Mouse (Mus musculus) myocyte (in vitro differentiated cells): Measurements from ENCODE around the gene Slc29a1. TPM values are rescaled to one million over a fixed set of nuclear protein-coding genes. Genes with fewer than 3 reads are reported as not detected.

Source experiments
- H3K27me3 ChIP-seq: one replicate; pipeline ENCODE4 v1.6.1; 2011; ENCODE audit not compliant: control insufficient read depth, insufficient read depth, insufficient read length
- H3K36me3 ChIP-seq: one replicate; pipeline ENCODE4 v1.6.1; 2011; ENCODE audit not compliant: control insufficient read depth, insufficient read depth
- H3K4me2 ChIP-seq: one replicate; pipeline ENCODE4 v1.6.1; 2011; ENCODE audit warnings: low read depth, control low read depth
- H3K4me3 ChIP-seq: one replicate; pipeline ENCODE4 v1.5.1; 2011; ENCODE audit warnings: mild to moderate bottlenecking, control low read depth, moderate library complexity
- H3K79me2 ChIP-seq: one replicate; pipeline ENCODE4 v1.6.1; 2011; ENCODE audit not compliant: control insufficient read depth, insufficient read depth
- H3ac ChIP-seq: one replicate; pipeline ENCODE4 v1.6.1; 2011; ENCODE audit not compliant: control insufficient read depth, insufficient read length
- CEBPB ChIP-seq: IDR thresholded peaks from 2 replicates; pipeline ENCODE4 v1.6.1; 2011; ENCODE audit warnings: mild to moderate bottlenecking, moderate library complexity; ENCODE audit not compliant: poor library complexity, insufficient read depth, severe bottlenecking
- E2F4 ChIP-seq: IDR thresholded peaks from one replicate; pipeline ENCODE4 v1.6.1; 2011; ENCODE audit warnings: mild to moderate bottlenecking, control low read depth, moderate library complexity; ENCODE audit not compliant: insufficient read depth
- MAX ChIP-seq: IDR thresholded peaks from one replicate; pipeline ENCODE4 v1.6.1; 2011; ENCODE audit warnings: low read depth, mild to moderate bottlenecking, control low read depth
- MYOD1 ChIP-seq, 3 experiments: IDR thresholded peaks; one replicate each; pipeline ENCODE4 v1.6.1; 2011; ENCODE audit warnings: control low read depth in 2 of 3, low read depth in 2 of 3, mild to moderate bottlenecking in 2 of 3, moderate library complexity in 1 of 3; ENCODE audit not compliant: insufficient read length in 2 of 3, control insufficient read depth in 1 of 3
- MYOG ChIP-seq, 3 experiments: IDR thresholded peaks; one replicate each; pipeline ENCODE4 v1.6.1; 2011; ENCODE audit warnings: control low read depth in 2 of 3, low read depth in 2 of 3, mild to moderate bottlenecking in 2 of 3; ENCODE audit not compliant: insufficient read length in 2 of 3, control insufficient read depth in 1 of 3, insufficient read depth in 1 of 3
- POLR2A ChIP-seq: IDR thresholded peaks from one replicate; pipeline ENCODE4 v1.6.1; 2011; ENCODE audit warnings: low read depth, mild to moderate bottlenecking, control low read depth, moderate library complexity; ENCODE audit not compliant: insufficient read length
- POLR2AphosphoS2 ChIP-seq: IDR thresholded peaks from one replicate; pipeline ENCODE4 v1.6.1; 2011; ENCODE audit warnings: low read depth, control low read depth; ENCODE audit not compliant: insufficient read length
- REST ChIP-seq: IDR thresholded peaks from one replicate; pipeline ENCODE4 v1.6.1; 2011; ENCODE audit warnings: mild to moderate bottlenecking, control low read depth, moderate library complexity; ENCODE audit not compliant: insufficient read depth, insufficient read length
- SRF ChIP-seq: IDR thresholded peaks from one replicate; pipeline ENCODE4 v1.6.1; 2011; ENCODE audit warnings: low read depth; ENCODE audit not compliant: control insufficient read depth, insufficient read length
- TCF12 ChIP-seq: IDR thresholded peaks from one replicate; pipeline ENCODE4 v1.6.1; 2011; ENCODE audit warnings: mild to moderate bottlenecking, control low read depth; ENCODE audit not compliant: poor library complexity, insufficient read depth, severe bottlenecking
- TCF3 ChIP-seq: IDR thresholded peaks from one replicate; pipeline ENCODE4 v1.6.1; 2011; ENCODE audit warnings: low read depth, control low read depth; ENCODE audit not compliant: insufficient read length
- USF1 ChIP-seq: IDR thresholded peaks from one replicate; pipeline ENCODE4 v1.6.1; 2011; ENCODE audit warnings: low read depth, mild to moderate bottlenecking, control low read depth, moderate library complexity
- polyA plus RNA-seq: library from polyadenylated mRNA; unstranded; fragments of >200 nt; fragmentation: generic; extraction: Trizol; gene quantifications from one replicate; pipeline ENCODE4 v1.2.1, GENCODE M21; 2012; ENCODE audit warnings: missing spikeins

Slc29a1 gene
- polyA plus RNA-seq, 1 experiment: 913 TPM

DNA sequence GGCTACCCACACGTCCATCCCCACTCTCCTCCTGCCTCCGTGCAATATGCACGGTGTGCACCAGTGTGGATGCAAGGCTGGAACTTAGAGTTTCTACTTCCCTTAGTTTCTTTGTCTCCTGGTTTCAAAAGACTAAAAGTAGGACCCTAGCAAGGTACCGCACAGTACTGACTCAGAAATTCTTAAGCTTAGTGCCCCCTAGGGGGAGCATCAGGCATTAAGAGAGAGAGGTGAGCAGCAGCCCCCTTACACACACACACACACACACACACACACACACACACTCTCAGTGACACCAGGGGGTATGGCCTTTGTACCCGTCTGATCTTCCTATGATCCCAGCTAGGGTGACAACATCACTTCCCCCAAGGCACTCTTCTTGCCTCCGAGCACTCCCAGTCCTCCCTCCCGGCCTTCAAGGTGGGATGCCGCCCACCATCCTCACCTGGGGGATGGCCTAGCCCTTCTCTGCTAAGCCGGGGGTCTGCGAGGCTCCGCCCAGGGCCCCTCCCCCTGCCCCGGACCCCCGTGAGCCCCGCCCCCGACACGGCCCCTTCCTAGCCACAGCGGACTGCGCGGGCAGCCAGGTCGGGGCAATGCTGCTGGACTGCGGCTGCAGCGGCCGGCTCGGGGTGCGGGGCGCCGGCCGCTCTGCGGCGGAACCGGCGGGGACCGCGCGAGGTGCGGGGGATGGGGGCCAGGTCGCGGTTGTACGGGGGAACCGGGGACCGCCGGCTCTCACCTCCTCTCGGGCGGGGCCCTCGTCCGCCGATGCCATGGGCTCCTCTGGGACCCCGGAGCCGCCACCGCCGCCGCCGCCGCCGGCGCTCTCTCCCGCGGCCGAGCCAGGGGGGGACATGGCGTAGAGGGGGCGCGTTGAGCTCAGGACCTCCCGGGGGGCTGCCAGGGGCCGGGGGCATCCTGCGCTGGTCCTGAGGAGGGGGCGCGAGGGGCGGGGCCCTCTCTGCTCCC, 50.6 kb downstream of the Slc29a1 start:
- H3K4me3 ChIP-seq: no peak overlapping the region
- no peaks in the 10 kb centered on the region for H3K79me2 ChIP-seq
- H3K4me2 ChIP-seq: no peak overlapping the region
- TF ChIP-seq POLR2AphosphoS2 (no peak), MAX (no peak), E2F4 (no peak), MYOD1 (IDR thresholded peaks at IDR 0.05; ENCODE audit: control insufficient read depth in 1 of 3, insufficient read length in 2 of 3, low read depth in 2 of 3) (no peak), REST (no peak), SRF (no peak), POLR2A (no peak), CEBPB (no peak), TCF12 (no peak), TCF3 (no peak), USF1 (no peak), MYOG (IDR thresholded peaks at IDR 0.05; ENCODE audit: control insufficient read depth in 1 of 3, insufficient read depth in 1 of 3, insufficient read length in 2 of 3, low read depth in 2 of 3) (no peak)
- no peaks in the 10 kb centered on the region for H3K36me3 ChIP-seq
- H3ac ChIP-seq: no peak overlapping the region
- H3K27me3 ChIP-seq: peaks cover 51% of the 10 kb centered on the region

DNA sequence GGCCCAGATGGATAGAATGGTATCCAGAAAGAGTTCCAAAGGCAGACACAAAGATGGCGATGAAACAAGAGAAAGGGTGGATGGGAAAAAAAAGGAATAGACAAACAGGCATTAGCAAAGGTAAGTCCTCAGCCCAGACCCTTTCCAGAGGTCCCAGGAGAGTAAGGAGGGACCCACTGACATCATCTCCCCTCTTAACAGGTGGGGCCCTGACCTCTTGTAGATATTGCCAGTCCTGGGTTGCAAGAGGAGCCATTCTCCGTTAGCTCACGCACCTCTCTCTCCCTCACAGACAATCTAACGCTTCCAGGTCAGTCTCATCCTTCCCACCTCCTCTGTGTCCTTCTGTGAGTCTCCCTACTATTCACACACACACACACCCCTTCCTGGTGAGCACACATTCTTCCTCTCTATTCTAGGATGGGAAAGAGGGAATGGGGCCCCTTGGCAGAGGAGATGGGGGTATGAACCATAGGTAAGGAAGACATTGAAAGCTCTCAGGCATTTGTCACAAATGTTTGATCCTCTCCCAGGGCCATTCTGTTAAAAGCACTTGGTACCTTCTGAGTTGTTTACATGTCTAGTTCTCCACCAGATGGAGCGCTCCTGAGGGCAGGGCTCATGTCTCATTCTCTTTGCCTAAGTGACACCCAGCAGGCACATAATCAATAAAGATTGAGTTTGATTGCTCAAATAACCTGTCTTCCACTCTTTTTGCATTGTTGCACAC, 51.8 kb downstream of the Slc29a1 start:
- no peak overlapping the region for H3K4me2 ChIP-seq
- H3K79me2 ChIP-seq: no peaks in the 10 kb centered on the region
- no peak overlapping the region for H3ac ChIP-seq
- peaks cover 63% of the 10 kb centered on the region for H3K27me3 ChIP-seq
- no peaks in the 10 kb centered on the region for H3K36me3 ChIP-seq
- TF ChIP-seq MAX (no peak), USF1 (no peak), TCF3 (no peak), POLR2AphosphoS2 (no peak), MYOD1 (IDR thresholded peaks at IDR 0.05; ENCODE audit: control insufficient read depth in 1 of 3, insufficient read length in 2 of 3, low read depth in 2 of 3) (no peak), CEBPB (no peak), TCF12 (no peak), E2F4 (no peak)
- no peak overlapping the region for H3K4me3 ChIP-seq

DNA sequence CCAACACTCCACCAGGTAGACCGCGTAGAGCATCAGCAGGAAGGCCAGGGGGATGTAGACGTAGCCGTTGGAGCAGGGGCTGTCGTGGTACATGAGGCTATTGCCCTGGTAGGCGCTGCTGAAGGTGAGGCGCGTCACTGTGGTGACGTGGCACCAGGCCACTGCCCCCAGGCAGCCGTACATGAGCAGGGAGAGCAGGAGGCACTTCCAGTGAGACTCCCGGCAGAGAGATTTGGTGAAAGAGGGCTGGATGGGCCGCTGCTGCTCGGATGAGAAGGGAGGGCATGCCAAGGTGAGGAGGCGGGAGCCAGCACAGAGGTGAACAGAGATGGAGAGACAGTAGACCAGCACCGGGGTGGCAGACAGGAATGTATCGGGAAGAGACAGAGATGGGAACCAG, 52.5 kb downstream of the Slc29a1 start:
- no peaks in the 10 kb centered on the region for H3K79me2 ChIP-seq
- H3K27me3 ChIP-seq: peaks cover 63% of the 10 kb centered on the region
- H3K4me3 ChIP-seq: no peak overlapping the region
- H3K36me3 ChIP-seq: no peaks in the 10 kb centered on the region
- TF ChIP-seq TCF3 (no peak), MAX (no peak), REST (no peak), POLR2AphosphoS2 (no peak), SRF (no peak), MYOD1 (IDR thresholded peaks at IDR 0.05; ENCODE audit: control insufficient read depth in 1 of 3, insufficient read length in 2 of 3, low read depth in 2 of 3) (no peak), TCF12 (no peak), CEBPB (no peak), E2F4 (no peak), MYOG (IDR thresholded peaks at IDR 0.05; ENCODE audit: control insufficient read depth in 1 of 3, insufficient read depth in 1 of 3, insufficient read length in 2 of 3, low read depth in 2 of 3) (no peak), POLR2A (no peak), USF1 (no peak)
- H3K4me2 ChIP-seq: no peak overlapping the region
- H3ac ChIP-seq: no peak overlapping the region

DNA sequence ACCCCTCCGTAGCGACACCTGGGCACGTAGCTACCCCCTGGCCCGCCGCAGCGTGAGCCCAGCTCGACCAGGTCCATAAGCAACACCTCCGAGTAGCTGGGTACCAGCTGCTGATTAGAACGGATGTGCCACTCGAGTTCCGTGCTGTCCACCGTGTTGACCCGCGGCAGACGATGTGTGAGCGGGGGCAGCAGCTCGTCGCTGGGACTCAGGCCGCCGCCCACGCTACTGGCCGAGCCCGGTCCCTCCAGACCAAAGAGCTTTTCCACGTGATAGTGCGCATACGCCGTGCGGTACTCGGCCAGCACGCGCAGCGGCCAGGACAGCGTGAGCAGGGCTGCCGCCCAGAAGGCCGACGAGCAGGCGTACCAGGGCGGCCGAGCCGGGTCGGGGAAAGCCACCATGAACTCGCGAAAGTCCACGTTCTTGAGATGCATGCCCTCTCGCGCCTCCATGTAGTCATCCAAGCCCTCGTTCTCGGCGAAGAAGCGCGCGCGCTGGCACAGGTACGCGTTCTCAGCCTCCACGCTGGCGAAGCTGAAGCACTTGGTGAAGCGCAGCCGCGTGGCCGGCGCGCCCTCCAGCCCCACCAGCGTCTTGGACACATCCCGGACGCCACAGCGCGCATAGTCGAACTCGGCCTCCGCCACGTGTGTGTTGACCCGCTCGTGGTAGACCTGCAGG, 54.0 kb downstream of the Slc29a1 start:
- no peak overlapping the region for H3K4me3 ChIP-seq

More for the DNA sequence above, 54.0 kb downstream of the Slc29a1 start:
- TF ChIP-seq POLR2AphosphoS2 (no peak), SRF (no peak), POLR2A (no peak), E2F4 (no peak)
- no peaks in the 10 kb centered on the region for H3K36me3 ChIP-seq
- no peaks in the 10 kb centered on the region for H3K79me2 ChIP-seq
- no peak overlapping the region for H3K4me2 ChIP-seq
- H3ac ChIP-seq: no peak overlapping the region
- H3K27me3 ChIP-seq: peaks cover 65% of the 10 kb centered on the region
